Mouse (Mus musculus) heart, embryonic 14.5 days (tissue): ENCODE results near the gene Itgb3. TPM values are rescaled to one million over a fixed set of nuclear protein-coding genes. Genes with fewer than 3 reads are reported as not detected.

Source experiments
- ATAC-seq: fragments of 200-750 bp; cut with Nextera tagmentation; 2 replicates; pipeline ENCODE4 v1.8.0; 2017; ENCODE audit warnings: low read depth, moderate TSS enrichment; ENCODE audit not compliant: insufficient number of reproducible peaks, insufficient read depth, low FRiP score
- H3K27ac ChIP-seq, 2 experiments: fragments of 200-500 bp in 1 of 2; fragments of 300-500 bp in 1 of 2; sonication (generic) in 1 of 2; replicated peaks in 1 of 2; 2 replicates each; pipeline ENCODE4 v1.5.1; 2012 to 2014; ENCODE audit warnings: low read depth in 2 of 2, low read length in 2 of 2, control low read depth in 1 of 2, mild to moderate bottlenecking in 1 of 2, mixed read lengths in 1 of 2; ENCODE audit not compliant: control insufficient read depth in 1 of 2, insufficient read depth in 1 of 2
- H3K27me3 ChIP-seq: fragments of 300-500 bp; sonication (generic); 2 replicates; pipeline ENCODE4 v1.6.1; 2014; ENCODE audit warnings: mild to moderate bottlenecking, low read length, control low read depth; ENCODE audit not compliant: control insufficient read depth, insufficient read depth
- H3K36me3 ChIP-seq: fragments of 300-500 bp; sonication (generic); 2 replicates; pipeline ENCODE4 v1.6.1; 2014; ENCODE audit warnings: mild to moderate bottlenecking, control low read depth, low read length, mixed read lengths; ENCODE audit not compliant: control insufficient read depth, insufficient read depth
- H3K4me1 ChIP-seq, 2 experiments: fragments of 200-500 bp in 1 of 2; fragments of 300-500 bp in 1 of 2; sonication (generic) in 1 of 2; 2 replicates each; pipeline ENCODE4 v1.6.1; 2012 to 2014; ENCODE audit warnings: low read length in 2 of 2, control low read depth in 1 of 2, mixed read lengths in 1 of 2; ENCODE audit not compliant: control insufficient read depth in 2 of 2, insufficient read depth in 2 of 2
- H3K4me2 ChIP-seq: fragments of 300-500 bp; sonication (generic); 2 replicates; pipeline ENCODE4 v1.6.1; 2014; ENCODE audit warnings: mild to moderate bottlenecking, low read length
- H3K4me3 ChIP-seq, 2 experiments: fragments of 200-500 bp in 1 of 2; fragments of 300-500 bp in 1 of 2; sonication (generic) in 1 of 2; 2 replicates each; pipeline ENCODE4 v1.5.1; 2012 to 2014; ENCODE audit warnings: low read length in 2 of 2, mild to moderate bottlenecking in 2 of 2, control low read depth in 1 of 2, low read depth in 1 of 2, moderate library complexity in 1 of 2; ENCODE audit not compliant: control insufficient read depth in 1 of 2, insufficient read depth in 1 of 2
- H3K9ac ChIP-seq: fragments of 300-500 bp; sonication (generic); 2 replicates; pipeline ENCODE4 v1.6.1; 2014; ENCODE audit warnings: mild to moderate bottlenecking, low read length
- H3K9me3 ChIP-seq: fragments of 300-500 bp; sonication (generic); 2 replicates; pipeline ENCODE4 v1.6.1; 2016; ENCODE audit warnings: low read length, control low read depth; ENCODE audit not compliant: control insufficient read depth
- WGBS: fragments of 180-500 bp; shearing (Covaris S2); extraction: QIAGEN DNeasy Blood & Tissue Kit; methylation state at CpG from one replicate; pipeline ENCODE4 v1.1.7; 2014; 5-methylcytosine and 5-hydroxymethylcytosine counted together
- polyA plus RNA-seq: library from polyadenylated mRNA; unstranded; fragments of >200 nt; fragmentation: Nextera tagmentation; extraction: Ambion mirVana; gene quantifications from 2 replicates; pipeline ENCODE4 v1.2.1, GENCODE M21; 2014

The Itgb3 gene
- polyA plus RNA-seq, 1 experiment from 2014 or later = 1.8 TPM

DNA sequence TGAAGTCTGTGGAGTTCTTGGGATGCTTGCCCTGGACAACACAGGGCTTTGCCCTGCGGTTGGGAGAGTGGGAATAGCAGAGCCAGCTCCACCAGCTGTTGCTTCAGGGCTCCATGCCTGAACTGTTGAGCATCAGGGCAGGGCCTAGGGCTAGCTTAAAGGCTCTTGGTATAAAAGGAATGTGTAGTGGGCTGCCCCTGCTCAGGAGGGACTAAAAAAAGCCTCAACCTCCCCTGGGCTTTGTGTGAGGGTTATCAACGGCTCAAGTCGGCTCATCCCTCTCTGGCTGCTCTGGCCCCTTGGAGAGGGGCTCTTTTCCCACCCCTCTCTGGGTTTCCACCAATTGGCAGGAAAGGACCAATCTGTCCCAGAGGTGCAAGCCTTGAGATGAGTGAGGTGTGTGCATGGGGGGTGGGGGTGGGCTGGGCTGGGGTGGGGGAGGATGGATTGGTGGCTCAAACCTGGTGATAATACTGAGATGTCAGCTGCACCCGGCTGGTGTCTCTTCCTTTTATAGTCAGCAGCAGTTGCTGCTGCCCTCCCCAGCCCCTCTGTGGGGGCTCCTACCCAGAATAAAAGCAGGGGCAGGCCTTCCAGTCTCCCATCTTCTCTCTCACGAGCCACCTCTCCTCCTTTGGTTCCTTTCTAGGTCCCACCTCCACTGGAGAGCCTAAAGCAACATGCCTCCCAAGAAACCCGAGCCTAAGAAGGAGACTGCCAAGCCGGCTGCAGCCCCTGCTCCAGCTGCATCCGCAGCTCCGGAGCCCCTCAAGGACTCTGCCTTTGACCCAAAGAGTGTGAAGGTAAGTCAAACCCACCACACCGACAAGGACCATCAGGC lies 30.8 kb upstream of the Itgb3 start:
- Histone ChIP-seq H3K4me3 (peak overlapping the region; percentile 47 to 77), H3K36me3 (peaks cover 18% of the 10 kb centered on the region), H3K4me2 (peak overlapping the region; percentile 58), H3K27ac (peak overlapping the region; percentile 99), H3K4me1 (peaks cover 22 to 44% of the 10 kb centered on the region in 2 experiments), H3K9me3 (no peaks in the 10 kb centered on the region), H3K9ac (peak overlapping the region; percentile 76), H3K27me3 (no peaks in the 10 kb centered on the region)
- ATAC-seq = peak; percentile 75
- WGBS = 14% methylated on average over 10 of the region's 10 CpGs

DNA sequence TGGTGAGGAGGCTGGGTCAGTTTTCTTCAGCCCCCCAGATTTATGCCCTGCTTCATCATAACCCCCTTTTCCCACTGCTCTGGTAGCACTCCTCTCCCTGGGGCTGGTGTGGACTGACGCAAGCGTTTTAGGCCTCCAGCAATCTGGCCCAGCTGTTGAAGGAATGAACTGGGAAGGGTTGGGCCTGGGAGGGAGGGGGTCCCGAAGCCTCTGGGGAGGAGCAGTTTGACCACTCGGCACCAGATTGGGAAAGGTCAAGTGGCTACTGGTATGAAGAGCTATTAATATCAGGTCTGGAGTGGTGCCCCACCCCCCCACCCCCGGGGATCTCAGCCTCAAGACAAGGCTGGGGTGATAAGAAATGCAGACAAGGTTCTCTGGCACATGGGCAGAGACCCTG lies 29.7 kb upstream of the Itgb3 start:
- Histone ChIP-seq H3K4me2 (peak overlapping the region; percentile 58), H3K4me3 (peak overlapping the region; percentile 47 to 77), H3K9ac (peak overlapping the region; percentile 76), H3K4me1 (peaks cover 22 to 40% of the 10 kb centered on the region in 2 experiments), H3K27me3 (no peaks in the 10 kb centered on the region), H3K27ac (peak overlapping the region; percentile 99), H3K36me3 (peaks cover 29% of the 10 kb centered on the region), H3K9me3 (no peaks in the 10 kb centered on the region)
- ATAC-seq = no peak; the same call in 1 of the 2 replicates
- 13% methylated on average over 5 of the region's 5 CpGs for WGBS

DNA sequence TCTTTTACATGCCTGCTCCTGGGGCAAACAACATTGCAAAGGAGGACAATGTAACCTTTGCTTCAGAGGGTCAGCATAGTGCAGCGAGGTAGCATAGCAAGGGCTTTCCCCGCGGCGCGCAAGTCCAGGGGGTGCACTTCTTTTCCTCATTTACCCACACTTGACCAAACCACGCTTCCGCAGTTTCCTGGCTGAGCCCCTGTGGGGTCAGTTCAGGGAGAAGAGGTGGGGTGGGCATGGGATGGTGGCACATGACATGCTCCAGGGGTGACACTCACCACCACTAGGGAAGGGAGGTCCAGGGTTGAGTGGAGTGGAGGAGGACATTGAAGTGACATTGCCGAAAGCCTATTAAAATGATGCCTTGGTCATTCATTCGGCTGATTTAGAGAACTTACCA lies 28.7 kb upstream of the Itgb3 start:
- Histone ChIP-seq H3K36me3 (peaks cover 39% of the 10 kb centered on the region), H3K27ac (peak overlapping the region; percentile 85 to 99), H3K4me3 (peak overlapping the region; percentile 47 to 77), H3K4me2 (peak overlapping the region; percentile 58), H3K9ac (peak overlapping the region; percentile 76), H3K9me3 (no peaks in the 10 kb centered on the region), H3K4me1 (peaks cover 23 to 40% of the 10 kb centered on the region in 2 experiments), H3K27me3 (no peaks in the 10 kb centered on the region)
- no peak for ATAC-seq
- 33% methylated on average over 9 of the region's 9 CpGs for WGBS

DNA sequence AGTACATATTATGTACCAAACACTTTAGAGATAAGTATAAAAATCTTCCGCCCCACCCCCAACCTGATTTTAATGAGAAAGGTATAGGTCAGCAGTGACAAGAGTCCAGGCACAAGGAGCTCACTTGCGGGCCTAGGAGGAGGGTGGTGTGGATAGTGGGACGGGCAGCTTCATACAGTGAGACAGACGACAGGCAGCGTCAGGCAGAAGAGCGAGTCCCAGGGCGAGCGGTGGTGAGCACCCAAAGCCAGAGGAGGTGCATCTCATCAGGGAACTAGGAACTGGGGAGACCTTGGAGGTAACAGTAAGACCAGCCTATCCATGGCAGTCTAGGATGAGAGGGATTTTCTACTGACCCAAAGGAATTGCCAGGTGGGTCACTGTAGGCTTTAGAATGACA lies 28.2 kb upstream of the Itgb3 start:
- no peak for ATAC-seq
- Histone ChIP-seq H3K27ac (peak overlapping the region; percentile 85 to 99), H3K4me2 (peak overlapping the region; percentile 58), H3K36me3 (peaks cover 44% of the 10 kb centered on the region), H3K27me3 (no peaks in the 10 kb centered on the region), H3K9ac (peak overlapping the region; percentile 76), H3K4me1 (peaks cover 23 to 40% of the 10 kb centered on the region in 2 experiments), H3K9me3 (no peaks in the 10 kb centered on the region), H3K4me3 (peak overlapping the region; percentile 47 to 77)
- 40% methylated on average over 8 of the region's 8 CpGs for WGBS

DNA sequence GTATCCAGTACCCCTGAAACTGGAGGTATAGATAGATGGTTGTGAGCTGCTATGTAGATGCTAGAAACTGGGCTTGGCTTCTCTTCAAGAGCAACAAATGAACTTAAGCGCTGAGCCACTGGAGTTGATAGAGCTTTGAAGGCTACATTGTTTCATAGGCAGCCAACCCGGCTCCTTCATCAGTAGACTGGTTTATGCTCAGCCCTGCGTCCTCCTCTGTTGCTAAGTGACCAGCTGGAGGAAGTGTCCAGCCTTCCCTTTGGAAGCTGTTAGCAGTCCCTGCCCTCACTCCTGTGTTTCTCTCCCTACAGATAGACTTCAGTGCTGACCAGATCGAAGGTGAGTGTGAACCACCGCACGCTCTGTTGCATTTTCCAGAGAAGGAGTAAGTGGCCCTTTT lies 27.7 kb upstream of the Itgb3 start:
- Histone ChIP-seq H3K4me2 (peak overlapping the region; percentile 58), H3K27ac (peak overlapping the region; percentile 5 to 99; a peak in 2 of 4 replicates), H3K4me3 (peak overlapping the region; percentile 11 to 47; a peak in 3 of 4 replicates), H3K36me3 (peaks cover 49% of the 10 kb centered on the region), H3K9me3 (no peaks in the 10 kb centered on the region), H3K27me3 (no peaks in the 10 kb centered on the region), H3K9ac (peak overlapping the region; percentile 76), H3K4me1 (peaks cover 23 to 40% of the 10 kb centered on the region in 2 experiments)
- WGBS = 31% methylated on average over 6 of the region's 6 CpGs
- no peak for ATAC-seq

DNA sequence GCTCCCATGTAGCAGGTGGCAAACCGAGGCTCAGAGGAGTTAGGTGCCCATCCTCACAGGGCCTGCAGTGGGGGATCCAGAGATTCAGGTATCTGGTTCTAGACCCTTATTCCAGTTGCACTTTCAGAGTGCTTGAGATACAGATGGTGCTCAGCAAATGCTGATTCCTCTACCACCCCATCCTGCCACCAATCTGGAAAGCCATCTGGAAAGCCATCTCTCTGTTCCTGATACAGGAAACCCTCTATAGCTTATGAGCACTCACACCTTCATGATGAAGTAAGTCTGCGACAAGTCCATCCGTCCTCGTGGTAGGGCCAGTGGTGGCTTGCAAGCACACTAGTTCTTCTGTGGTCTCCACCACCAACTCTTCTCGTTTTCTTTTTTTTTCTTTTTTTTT lies 27.2 kb upstream of the Itgb3 start:
- peak overlapping the region; percentile 58 for H3K4me2 ChIP-seq
- peak overlapping the region in 1 of 2 experiments; percentile 47; a peak in 1 of 4 replicates for H3K4me3 ChIP-seq
- peaks cover 55% of the 10 kb centered on the region for H3K36me3 ChIP-seq
- peak overlapping the region; percentile 5 to 51; a peak in 2 of 4 replicates for H3K27ac ChIP-seq
- WGBS = 81% methylated on average over 5 of the region's 5 CpGs
- peak overlapping the region; percentile 56 for H3K9ac ChIP-seq
- no peak for ATAC-seq
- no peaks in the 10 kb centered on the region for H3K9me3 ChIP-seq
- H3K4me1 ChIP-seq = peaks cover 23 to 40% of the 10 kb centered on the region in 2 experiments
- no peaks in the 10 kb centered on the region for H3K27me3 ChIP-seq

DNA sequence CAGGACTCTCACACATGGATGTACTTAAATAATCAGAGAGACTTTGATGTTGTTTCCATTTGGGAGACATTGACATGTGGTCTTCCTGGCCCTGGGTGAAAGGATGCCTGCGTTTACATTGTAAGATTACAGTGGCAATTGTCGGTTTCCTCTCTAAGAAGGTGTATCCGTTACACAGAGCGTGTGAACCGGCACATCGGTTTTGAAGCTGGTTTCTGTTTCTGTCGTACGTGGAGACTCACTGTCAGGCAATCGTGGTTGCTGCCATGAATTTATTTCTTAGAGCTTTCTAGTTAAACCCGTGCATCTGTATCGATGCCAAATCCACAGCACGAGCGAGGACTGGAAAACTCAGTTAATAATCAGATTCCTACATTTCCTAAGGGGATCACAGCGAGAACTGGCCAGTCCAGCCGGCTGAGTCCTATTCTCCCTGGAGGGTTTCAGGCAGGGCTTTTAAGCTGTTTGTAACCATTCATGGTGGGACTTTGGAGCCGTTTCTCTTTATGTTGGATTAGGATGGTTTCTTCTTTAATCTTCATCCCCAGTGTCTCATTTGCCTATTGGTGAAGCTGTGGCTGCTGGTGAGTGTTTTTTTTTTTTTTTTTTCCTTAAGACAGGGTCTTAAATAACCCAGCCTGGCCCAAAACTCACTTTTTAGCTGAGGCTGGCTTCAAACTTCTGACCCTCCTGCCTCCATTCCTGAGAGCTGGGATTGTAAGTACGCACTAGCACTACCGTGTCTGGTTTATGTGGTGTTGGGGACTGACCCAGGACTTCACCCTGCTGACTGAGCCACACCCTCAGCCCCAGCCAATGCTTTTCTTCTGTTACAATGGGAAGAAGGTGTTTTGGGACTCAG lies 26.1 kb upstream of the Itgb3 start:
- Histone ChIP-seq H3K4me1 (peaks cover 21 to 36% of the 10 kb centered on the region in 2 experiments), H3K9ac (peak overlapping the region; percentile 57), H3K27me3 (no peaks in the 10 kb centered on the region), H3K4me2 (peak overlapping the region; percentile 59), H3K9me3 (no peaks in the 10 kb centered on the region), H3K4me3 (peak overlapping the region; percentile 3 to 20; a peak in 1 of 4 replicates), H3K27ac (peak overlapping the region; percentile 46 to 59), H3K36me3 (peaks cover 65% of the 10 kb centered on the region)
- 51% methylated on average over 18 of the region's 18 CpGs for WGBS
- no peak for ATAC-seq
